Mouse (Mus musculus) kidney, adult 9 months (tissue): ENCODE measurements at regions not wholly inside any gene's neighbourhood (a gene's known extent, or its start where the extent isn't known, plus 50 kb on each side); places are given as distances from the start of the nearest gene placed in this dataset.

Experiments used
- DNase-seq: peaks from one replicate; pipeline ENCODE4 v3.0.0; 2022

DNA sequence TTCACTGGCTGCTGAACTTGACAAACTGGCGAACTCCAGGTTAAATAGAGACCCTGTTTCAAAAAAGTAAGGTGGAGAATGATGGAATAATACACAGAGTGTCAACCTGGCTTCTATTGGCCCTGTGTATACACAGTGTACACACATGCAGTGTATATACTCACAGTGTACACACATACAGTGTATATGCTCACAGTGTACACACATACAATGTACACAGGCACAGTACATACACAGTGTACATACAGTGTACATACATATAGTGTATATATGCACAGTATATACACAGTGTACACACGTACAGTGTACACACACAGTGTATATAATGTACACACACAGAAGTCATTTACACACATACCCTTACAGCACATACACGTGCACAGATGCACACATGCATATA is 52.4 kb upstream of the Aldh1b1 start:
- DNase-seq: no peak

DNA sequence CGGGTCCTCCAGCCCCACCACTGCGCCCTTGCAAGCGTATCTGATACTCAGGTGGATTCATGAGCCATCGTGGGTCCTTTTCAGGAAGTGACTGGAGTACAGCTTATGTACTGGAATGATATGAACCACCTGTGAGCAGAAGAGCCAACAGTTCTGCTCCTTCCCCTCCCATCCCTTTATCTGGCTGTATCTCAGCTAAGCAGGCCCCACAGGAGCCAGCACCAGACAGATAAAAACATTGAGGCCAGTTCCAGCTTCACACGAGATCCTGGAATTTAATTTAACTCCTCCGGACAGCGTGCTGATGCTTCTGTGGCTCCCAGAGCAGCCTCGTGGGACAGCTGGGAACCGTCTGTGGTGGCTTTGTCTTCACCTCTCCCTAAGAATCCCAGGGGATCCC is 53.1 kb upstream of the Aldh1b1 start:
- no peak for DNase-seq

DNA sequence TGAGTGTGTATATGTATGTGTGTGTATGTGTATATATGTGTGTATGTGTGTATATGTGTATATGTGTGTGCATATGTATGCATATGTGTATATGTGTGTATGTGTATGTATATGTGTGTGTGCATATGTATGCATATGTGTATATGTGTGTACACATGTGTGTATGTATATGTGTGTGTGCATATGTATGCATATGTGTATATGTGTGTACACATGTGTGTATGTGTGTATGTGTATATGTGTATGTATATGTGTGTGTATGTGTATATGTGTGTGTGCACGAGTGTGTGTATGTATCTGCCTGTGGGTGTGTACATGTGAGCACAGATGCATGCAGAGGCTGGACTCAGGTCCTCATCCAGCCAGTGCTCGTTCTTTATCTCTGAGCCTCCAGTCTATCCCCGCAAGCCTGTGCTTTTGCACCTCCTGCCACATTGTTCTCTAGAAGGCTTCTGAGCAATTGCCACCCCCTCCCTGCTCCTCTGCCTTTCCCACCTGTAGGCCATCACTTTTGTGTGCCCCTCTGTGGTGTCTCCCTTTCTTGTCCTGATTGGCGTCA is 53.9 kb upstream of the Aldh1b1 start:
- DNase-seq: no peak

DNA sequence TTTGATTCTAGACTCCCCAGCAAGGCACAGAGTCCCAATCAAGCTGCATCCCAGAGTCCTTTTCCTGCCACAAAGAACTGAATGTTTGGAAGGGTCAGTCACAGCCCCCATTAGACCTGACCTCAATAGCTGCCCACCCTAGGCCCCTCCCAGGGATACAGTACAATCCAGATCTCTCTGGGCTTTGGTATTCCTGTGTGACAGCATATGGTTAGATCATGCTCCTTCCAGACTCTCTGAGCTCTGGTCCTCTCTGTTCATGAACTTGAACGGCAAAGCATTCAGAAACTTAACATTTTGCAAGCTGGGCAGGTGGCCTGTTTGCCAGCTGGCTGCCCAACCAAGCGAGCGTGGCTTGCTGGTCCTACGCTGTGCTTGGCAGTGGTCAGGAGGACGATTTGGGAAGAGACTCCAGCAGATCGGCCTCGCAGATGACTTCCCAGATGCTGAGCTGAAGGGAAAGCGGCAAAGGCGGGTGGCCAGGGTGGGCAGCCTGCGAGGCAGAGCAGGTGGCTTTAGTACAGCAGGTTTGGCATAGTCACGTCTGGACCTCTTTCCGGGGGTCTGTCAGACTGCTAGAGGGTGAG is 58.0 kb upstream of the Aldh1b1 start:
- no peak for DNase-seq

DNA sequence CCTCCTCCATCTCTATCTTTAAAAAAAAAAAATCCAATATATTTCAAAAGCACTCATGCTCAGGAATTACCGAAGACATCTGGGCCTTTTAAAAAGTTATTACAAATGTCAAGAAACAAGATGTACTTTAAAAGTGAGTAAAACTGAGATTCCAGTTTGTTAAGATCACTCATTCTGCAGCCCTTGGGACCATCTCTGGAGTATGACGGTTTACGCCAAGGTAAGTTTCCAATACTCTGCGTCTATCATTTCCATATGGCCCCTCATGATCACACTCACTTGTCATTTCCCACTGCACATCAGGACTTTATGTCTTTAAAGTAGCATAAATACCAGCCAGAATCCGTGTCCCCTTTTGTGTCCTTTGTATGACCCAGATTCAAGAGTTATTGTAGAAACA is 58.5 kb upstream of the Aldh1b1 start:
- no peak for DNase-seq

DNA sequence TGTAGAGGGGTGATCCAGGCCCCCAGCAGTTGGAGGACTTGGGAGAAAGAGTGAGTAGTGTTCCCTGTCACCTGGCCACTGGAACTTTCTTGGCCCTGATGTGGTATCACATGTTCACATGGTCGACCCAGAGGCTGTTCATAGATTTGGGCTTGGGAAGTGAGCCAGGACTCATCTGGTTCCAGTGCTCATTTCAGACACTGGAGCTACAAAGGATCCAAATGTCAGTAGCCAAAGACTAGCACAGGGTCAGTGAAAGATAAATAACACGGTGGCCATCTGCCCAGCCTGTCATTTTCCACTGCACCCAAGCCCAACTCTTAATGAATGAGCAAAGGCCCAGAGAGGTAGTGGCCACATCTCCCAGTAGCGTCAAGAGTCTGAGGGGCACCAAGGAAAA is 59.1 kb upstream of the Aldh1b1 start:
- no peak for DNase-seq

DNA sequence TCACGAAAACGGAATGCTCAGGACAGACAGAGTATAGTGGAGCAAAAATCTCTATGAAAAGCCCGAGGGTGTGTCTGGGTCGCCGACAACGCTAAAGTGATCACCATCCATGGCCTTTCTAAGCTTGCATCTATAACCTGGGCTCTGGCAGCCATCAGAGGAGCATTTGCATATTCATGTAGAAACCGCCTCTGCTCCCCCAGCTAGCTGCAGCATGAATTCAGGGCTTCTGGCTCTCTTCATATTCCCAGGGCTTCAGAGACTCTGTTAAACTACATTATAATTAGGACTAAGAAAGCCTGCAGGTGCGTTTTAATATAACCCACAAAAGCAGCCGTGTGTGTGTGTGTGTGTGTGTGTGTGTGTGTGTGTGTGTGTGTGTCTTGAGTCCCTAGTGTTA is 59.7 kb upstream of the Aldh1b1 start:
- no peak for DNase-seq

DNA sequence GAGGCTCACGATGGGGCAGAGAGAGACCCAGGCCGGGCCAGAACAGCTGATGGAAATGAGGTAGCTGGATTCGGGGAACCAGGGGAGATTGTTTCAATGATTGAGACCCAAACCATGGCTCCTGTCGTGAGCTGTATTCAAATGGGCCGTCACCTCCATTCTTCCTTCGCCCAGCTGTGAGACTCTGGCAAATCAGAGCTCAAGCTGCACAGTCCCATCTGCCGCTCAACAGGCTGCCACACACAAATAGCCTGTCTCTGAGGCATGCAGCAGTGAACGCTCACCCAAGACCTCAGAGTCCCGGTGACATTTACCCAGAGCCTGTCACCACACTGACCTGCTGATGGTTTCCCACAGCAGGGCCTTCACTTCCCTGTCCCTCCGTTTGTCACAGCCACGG is 60.1 kb upstream of the Aldh1b1 start:
- DNase-seq: no peak

DNA sequence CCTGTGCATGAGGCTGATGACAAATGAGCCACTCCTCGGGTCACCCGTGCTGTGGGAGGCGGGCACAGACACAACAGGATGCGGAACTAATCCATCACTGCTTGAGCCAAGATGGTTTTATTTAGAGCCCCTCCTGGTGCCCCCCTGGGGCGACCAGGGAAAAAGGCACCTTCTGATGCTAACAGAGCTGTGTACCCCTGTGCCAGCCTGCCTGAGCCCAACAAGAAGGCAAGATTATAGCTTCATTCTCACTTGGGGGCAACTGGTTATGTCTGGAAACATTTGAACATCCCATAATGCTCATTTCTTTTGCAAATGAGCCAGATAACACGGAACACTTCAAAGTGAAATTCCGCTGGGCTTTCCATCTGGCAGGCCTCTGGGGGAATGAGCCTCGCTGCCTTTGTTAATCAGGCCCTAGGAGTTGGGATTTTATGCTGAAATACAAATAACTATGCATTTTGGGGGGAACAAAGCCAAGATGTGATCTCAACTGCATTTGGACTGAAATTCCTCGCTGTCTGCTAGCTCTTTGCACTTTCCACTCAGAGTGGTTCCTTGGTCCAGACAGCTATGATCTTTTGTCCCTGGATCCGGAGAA is 62.5 kb upstream of the Aldh1b1 start:
- no peak for DNase-seq

DNA sequence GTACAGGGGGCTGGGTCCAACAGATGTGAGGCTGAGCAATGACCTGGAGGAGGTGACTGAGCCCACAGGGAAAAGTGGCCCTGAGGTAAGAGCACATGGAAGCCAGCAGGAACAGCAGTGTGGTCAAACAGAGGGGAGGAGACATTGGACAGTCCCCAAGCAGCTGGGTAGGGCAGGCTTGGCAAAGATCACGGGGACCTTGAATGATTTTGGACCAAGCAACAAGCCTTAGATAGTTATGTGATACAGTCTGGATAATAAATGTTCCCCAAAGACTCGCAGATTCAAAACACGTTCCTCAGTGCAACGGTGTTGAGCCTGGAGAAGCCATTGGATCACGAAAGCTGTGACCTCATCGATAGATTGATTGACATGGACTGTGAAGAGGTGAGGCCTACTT is 64.8 kb upstream of the Aldh1b1 start:
- DNase-seq: no peak

DNA sequence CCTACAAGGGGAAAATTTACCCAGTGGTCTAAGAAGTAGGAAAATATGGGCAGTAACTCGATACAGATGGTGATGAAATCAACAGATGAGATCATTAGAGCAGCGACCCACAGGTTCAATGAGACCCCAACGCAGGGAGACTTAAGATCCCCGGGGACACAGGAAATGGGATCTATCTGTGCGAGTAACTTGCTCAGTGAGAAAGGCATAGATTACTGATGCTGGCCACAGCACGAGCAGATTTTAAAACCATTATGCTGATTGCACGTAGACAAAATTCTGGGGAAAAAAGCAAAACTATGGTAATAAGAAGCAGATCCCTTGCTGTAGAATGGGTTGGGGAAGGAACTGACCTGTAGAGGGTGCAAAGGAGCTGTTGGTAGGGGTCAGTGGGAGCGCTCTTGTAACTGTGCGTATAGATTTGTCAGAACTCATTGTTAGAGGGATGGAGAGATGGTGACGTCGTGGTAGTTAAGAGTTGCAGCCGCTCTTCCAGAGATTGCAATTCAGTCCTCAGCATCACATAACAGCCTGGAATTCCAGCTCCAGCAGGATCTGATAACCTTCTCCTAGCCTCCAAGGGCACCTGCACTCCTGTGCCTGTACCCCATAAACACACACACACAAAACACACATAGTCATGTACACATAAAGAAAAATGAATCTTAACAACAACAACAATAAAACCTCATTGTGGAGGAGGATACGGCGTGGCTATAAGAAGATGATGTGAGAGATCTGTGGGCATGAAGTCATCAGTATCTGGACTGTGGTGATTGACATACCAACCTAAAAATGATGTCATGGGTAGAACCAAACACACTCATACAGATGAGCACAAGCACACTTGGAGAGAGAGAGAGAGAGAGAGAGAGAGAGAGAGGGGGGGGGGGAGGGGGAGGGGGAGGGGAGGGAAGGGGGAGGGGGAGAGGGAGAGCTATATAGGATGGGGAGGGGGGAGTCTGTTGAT is 67.7 kb upstream of the Aldh1b1 start:
- DNase-seq: peak; percentile 11

DNA sequence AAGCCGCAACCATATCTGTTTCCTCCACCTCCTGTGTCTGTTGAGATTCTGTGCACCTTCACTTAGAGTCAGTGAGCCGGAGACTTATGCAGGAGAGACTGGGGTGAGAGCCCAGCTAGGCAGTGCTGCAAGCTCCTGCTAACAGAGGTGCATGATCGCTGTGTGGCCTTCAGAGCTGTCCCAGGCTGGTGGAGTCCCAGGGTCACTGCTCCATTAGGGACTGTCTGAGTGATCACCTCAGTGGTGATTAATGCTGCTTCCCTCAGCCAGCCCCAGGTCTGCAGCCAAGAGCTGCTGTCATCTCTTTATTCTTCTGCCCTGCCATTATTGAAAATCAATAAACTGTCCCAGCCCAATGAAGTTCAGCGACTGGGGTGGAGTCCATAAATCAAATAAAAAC is 69.0 kb upstream of the Aldh1b1 start:
- DNase-seq: no peak

DNA sequence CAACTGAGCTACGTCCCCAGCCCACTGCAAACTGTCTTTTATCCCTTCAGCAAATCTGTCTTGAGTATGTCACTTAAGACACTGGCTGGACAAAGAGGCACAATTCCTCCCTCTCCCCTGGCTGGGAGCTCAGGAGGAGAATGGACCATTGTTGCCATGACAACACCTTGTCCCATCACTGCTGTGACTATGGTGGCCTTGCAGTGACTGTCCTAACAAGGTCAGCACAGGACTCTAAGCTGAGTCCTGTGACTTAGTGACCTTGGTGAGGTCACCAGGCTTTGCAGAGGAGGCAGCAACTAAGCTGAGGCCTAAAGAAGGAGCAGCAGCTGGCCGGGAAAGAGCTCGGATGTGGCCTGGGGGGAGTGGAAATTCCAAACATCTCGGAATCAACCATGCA is 70.0 kb upstream of the Aldh1b1 start:
- no peak for DNase-seq

DNA sequence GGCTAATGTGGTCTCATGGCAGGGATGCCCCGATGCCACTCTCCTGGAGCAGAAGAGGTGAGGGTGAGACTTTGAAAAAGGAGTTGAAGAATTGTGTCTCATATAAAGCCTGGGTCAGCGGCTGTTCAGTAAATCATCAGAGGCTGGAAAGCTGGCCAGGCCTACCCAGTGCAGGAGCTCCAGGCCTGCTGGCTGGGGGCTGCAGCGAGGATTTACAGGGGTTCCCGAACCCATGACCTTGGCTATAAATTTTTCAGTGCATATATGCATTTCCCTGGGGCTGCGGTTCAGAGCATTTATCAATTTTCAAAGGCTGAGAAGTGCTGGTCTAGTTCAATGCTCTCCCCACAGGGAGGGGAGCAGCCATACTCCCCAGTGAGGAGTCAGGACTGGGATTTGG is 70.9 kb upstream of the Aldh1b1 start:
- no peak for DNase-seq

DNA sequence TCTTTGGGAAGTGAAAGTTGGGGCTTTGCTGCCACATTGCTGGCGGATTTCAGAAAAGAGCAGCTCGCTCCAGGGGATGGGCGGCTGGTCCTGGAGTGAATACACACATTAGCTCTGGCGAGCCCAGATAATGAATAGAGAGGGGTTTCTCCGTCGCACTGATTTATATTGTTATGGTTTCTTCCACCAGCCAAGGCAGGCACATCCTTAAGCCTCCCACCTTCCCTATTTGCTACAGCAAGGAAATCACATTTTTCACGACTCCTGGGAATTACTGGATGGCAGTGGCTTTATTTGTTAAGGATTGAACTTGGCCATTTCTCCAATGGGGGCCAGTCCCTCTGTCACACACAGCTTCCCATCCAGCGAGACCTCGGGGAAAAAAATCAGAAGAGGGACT is 71.3 kb upstream of the Aldh1b1 start:
- DNase-seq: no peak

DNA sequence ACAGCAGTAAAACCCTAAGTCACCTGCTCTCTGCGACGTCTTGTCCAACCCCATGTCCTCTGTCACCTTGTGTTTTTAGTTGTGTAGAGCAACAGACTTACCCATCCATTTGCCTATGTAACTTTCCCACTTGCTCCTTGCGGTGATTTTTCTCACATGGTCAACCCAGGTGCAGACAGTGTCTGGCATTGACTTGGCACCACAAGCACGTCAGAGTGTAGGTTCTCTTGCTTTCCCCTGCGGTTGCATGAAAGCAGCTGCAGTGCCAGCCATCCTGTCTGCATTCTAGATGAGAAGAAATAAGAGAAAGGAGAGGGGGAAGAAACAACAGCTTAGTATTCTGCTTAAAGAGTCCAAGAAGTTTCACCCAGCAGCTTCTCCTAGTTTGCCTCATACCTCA is 72.0 kb upstream of the Aldh1b1 start:
- no peak for DNase-seq

DNA sequence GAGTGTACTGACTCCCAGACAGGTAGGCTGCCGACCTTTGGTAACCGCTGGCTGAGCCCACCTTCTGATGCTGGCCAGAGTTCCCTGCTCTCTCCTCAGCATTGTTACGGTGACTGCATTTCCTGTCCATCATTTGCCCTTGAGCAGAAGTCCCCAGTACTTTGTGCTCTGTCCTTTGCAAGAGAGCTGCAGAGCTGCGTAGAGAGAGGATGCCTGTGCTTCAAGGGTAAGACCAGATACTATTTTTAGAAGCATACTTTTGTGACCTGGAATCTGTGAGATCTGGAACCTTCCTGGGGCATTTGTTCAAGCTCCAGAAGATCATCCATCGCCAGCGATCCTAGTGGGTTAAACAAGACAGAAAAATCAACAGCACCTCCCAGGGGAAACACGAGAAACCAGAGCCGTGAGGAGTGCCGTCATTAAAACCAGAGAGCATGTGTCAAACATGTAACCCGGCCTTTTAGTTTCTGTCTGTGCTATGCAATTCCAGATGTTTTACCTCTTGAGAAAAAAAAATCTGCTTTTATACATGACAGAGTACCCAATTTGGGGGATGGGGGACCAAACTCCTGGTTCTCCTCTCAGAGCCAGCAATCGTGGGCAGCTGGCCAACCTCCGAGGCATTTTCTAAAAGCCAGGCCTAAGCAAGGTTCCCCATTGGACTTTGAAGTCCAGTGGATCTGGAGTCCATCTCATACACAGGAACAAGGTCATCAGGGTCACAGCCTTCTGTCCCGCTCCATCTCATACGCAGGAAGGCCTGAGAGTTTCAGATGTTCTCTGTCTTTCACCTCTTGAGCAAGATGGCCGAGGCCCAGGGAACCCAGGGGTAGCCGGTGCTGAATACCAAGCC is 73.5 kb upstream of the Aldh1b1 start:
- DNase-seq: no peak

DNA sequence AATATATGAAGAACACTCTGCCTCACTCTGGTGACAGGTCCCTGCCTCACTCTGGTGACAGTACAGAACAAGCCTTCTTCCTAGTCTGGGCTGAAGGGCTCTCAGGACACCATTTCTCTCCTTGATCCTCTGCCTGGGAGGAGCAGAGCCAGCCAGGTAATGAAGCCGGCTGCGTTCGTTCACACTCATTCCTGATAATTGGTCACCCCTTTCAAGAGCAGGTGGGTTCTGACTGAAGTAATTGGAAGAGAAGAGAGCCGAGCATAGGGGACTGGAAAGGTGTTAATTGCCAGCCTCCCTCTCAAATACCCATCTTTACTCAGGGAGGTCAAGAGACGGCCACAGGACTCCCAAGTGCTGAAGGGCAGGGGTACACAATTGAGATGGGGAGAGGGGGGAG is 78.5 kb upstream of the Aldh1b1 start:
- DNase-seq: no peak

DNA sequence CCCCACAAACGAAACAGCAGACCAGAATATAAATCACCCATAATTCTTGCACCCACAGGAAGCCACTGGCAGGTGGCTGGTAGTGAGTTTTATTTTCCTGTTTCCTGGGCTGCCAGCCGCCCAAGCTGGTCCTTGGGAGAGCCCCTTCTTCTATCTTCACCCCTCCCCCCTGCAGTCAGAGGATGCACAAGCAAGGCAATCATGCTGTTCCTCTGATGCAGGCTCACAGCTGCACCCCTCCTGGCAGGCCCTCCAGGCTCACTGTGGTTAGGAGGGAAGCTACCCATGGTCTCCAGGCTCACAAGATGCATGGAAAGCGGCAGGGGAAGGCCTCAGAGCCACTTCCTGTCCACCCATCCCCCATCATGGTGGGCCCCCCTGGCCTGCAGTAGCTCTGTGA is 79.3 kb upstream of the Aldh1b1 start:
- no peak for DNase-seq

DNA sequence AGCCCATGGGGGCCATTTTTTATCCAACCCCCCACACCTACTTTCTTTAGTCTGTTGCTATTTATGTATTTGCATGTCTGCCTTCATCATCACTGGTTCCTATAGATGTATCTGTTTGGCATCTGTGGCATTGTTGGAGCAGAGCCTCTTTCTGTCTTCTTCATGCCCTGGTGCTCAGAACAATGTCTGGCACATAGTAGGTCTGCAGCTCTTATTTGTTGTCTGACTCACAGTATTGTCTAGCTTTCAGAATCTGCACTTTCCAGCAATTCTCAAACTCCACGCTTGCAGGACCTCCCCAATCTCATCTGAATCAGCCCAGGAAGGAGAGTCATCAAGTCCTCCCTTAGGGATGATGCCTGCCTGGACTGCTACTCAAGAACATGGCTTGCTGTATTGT is 82.9 kb upstream of the Aldh1b1 start:
- DNase-seq: no peak

DNA sequence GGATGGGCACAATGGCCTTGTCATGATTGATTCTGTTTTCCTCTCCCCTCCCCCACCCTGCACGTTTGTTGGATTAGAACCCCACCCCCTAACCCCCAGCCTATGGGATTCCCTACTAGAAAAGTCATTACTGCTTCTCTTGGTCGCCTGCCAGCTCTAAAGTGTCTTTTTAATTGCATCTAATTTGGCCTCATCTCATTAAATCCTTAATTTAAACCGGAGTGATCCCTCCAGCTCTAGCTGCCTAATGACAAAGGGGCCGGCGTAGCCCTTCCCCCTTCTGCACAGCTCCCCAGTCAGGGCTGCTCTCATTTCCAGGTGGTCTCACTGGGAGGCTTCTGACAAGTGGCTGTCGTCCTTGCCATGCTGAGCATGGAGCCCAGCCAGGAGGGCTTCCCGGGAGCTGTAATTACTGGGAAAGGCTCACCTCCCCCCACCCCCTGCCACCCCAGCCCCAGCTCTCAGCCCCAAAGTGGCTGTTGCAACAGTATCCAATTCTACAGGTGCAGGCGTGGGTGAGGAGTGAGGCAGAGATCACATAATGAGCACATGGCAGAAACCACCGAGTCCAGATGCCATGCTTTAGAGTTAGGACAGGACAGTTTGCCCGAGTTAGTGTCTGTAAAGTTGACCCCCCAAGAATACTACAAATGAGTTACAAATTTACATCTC is 84.8 kb upstream of the Aldh1b1 start:
- no peak for DNase-seq

DNA sequence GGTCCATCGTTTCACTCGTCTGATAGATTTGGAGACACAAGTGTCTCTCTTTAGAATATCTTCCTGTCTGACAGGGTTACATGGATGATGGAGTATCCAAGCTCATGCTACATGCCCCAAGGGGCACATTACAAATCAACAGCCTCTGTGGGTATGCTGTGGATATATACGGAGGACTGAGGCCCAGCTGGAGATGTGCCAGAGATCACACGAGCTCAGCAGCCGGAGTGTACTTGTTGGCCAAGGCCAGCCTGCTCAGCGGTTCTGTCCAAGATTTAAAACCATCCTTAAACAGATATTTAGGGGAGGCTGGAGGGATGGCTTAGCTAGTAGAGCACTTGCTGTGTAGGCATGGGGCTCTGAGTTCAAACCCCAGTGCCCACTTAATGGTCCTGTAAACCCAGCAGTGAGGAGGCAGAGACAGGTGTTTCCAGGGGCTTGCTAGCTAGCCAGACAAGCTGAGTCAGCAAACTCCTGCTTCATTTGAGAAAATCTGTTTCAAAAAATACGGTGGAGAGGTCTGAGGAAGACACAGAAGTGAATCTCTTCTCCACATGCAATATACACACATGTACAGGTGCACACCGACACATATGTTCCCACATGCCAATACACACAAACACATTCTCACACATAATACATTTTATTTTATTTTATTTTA is 85.6 kb upstream of the Aldh1b1 start:
- no peak for DNase-seq
